Mouse (Mus musculus) G1E-ER4 (cell line): ENCODE data around the gene Erc2. TPM values are rescaled to one million over a fixed set of nuclear protein-coding genes. Genes with fewer than 3 reads are reported as not detected.

ENCODE experiments used
- GATA1 ChIP-seq: IDR thresholded peaks from one replicate; pipeline ENCODE4 v1.8.0; 2012; ENCODE audit warnings: low read length, inconsistent platforms
- polyA plus RNA-seq: library from polyadenylated mRNA; stranded (reverse); fragments of >175 nt; gene quantifications from 2 replicates; pipeline ENCODE4 v1.2.3, GENCODE M21; 2012

Gene Erc2
- polyA plus RNA-seq, 1 experiment = not detected

DNA sequence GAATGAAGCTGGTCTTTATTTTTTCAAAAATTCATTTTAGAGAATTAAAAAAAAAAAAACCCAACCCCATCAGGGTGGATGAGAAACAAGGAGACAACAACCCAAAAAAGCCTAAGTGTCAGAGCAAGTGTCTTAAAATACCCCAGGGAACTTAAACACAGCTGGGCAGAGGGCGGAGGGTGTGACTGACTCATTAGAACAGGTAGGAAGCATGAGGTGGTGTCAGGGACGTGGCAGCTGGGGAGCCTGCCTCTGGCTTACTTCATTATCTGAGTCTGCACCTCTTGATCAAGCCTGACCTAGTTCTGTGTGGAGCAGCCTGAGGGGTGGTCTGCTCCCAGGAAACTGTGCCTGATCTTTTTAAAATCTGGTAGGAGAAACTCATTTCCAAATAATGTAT is 20.8 kb downstream of the Erc2 start:
- TF ChIP-seq GATA1 = no peak

DNA sequence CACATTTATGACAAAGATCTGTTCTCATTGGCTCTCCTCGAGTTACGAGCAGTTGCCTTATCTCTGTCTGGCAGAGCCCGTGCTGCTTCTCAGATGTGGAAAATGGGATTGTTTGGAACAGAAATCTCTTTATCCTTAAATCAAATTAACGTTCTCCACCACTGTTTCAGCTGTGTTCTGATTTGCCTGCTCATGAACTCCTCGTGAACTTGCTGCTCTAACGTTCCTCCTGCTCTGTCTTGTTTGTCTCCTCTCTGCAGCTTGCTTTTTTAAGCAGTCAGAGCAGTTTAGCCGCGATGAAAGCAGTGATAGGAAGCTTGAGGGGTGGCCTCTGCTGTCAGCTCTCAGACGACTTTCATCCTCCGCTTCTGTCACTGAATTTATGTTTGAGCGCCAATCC is 32.4 kb downstream of the Erc2 start:
- TF ChIP-seq GATA1 = no peak

DNA sequence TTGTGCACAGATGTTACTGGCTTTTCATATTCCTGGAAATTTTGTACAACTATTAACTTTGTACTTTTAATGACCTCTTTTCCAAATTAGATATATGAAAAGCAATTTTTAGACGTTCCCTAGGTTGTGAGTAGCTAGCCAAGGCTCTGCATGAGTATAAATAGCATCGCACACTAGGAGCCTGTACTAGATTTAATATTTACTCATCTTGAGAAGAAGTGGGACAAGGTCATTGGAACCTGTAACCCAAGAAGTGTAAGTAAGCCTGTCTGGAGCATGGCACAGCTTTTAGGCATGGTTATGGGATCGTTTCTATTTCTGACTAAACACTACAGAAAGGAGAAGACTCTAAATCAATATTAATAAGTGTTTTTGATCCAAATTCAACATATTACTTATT is 36.4 kb downstream of the Erc2 start:
- no peak for TF ChIP-seq GATA1

DNA sequence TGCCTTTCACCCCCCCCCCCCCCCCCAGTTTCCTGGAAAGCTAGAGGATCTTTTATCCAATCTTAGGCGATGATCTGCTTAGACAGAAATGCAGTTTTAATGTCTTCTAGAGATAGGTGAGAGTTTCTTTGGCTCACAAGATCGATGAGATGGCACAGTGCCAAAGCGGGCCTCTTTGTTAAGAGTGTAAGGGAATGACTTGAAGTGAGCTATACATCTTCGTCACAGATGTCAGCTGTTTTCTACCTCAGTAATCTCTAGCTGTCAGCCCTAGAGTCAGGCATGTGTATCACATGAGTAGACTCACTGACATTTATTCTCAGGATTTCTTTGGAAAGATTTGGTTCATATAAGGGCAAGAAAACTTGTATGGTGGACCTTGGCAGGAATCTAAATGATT is 39.2 kb downstream of the Erc2 start:
- no peak for TF ChIP-seq GATA1

DNA sequence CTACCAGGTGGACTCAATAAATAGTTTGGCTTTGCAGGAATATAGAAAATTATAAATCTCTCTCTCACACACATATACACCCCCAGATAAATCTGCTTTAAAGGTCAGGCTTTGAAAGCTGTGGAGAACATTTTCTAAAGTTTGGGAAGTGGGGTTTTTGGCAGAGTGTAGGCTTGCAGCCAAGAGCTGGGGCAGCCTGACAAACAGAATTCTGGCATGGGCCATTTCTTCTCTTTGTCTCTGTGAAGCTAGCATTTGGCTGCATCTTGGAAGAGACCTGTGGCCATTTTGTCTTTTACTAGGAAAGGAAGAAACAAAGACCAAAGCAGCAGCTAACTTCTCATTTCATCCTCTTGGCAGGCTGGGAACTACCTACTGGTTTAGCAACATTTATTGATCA is 40.0 kb downstream of the Erc2 start:
- no peak for TF ChIP-seq GATA1

DNA sequence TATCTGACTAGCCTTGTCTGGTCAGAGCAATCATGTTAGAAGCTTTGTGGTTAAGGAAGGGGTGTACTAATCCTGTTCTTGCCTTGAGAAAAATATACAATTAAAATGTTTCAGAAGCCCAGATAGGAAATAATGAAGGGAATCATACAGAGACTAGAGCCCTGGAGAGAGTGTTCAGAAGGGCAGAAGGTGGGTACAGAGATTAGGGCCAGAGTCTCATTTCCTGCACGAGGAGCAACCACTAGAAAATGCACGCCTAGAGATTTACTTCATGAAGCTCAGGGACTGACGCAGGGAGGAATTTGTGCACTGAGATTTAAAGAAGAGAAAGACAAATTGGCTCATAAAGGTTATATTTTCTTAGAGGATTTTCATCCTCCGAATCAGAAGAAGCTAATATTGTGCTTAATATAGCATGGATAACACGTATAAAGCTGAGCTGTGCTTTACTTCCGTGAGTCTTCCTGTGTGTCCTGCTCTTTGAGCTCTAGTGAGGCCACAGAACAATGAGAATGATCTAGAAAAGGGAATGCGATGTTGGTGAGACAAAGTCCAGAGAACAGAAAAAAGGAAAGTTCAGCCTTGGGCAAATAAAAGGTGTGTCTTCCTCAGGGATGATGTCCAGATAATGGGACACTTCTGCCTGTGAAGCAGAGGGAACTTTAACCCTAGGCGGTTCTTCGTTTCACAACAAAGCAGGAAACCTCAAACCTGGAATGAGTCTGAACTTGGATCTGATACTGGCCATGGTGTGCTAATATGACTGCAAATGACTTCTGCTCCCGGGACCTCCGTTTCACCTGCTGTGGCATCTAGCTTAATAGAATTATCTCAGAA is 45.0 kb downstream of the Erc2 start:
- TF ChIP-seq GATA1 = no peak

DNA sequence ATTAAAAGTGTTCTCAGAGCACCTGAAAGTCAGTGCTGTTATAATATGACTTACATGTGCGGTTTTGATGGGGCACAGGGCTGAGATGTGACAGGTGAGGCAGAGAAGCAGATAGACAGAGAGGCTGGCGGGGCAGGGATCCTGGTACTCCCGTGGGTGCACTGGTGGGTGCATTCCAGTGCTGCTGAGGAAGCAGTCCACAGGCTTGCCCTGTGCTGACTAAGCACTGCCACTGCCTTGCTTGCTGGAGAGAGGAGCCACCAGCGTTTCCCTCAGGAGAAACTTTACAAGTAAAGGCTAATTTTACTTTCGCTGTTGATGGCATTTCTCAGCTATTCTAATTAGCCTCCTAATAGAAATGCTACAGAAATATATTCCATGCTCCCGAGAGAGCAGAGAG is 45.9 kb downstream of the Erc2 start:
- no peak for TF ChIP-seq GATA1

DNA sequence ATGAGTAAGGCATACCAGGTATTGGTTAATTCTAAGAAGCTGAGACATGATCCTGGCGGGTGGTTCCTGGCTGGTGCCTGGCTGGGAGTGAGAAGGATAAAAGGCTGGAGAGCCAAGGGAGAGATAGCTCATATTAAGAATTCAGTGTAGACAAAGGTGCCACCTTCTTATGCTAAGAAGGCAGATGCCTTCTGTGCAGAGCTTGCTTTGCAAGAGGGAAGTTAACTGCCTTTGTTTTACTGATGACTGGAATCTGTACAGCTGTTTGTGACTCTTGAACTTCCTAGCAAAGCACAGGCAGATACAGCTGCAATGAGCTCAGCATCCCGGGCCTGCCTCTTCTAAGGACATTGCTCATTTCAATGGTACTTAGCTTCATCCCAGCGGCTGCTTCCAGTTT is 47.7 kb downstream of the Erc2 start:
- TF ChIP-seq GATA1 = no peak

DNA sequence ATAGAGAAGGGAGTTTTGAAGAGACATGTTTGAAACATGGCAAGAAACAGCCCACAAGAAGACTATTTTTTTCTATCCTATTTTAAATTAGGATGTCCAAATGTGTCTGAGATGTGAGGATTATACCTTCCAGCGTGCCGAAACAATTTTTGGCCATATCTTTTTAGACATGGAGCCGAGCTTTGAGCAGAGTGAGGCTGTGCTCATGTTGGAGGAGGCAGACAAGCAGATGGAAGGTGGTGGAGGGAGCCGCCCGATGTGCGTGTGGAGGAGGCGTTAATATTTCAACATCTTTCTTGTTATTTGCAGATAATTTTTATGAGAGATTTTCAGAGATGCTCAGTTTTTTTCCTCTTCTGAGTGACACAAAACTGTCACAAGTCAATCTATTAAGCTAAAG is 50.5 kb downstream of the Erc2 start:
- TF ChIP-seq GATA1 = no peak

DNA sequence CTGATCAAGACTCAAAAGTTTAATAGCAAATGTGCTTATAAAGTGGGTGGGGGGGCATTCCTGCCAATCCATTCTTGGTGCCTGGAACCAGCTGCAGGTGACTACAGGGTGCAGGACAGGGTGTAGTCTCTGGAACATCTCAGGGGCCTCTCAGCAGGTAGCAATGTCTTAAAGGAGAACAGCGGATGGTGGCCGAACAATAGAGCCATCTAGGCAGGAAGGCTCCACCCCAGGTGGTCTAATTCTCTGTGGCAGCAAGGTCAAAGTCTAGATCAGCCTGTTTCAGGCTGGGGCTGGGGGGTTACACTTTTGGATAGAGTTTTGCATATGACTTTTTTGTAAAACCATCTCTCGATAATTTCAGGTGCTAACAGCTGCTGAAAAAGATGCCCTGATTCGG is 51.9 kb downstream of the Erc2 start:
- TF ChIP-seq GATA1 = no peak

DNA sequence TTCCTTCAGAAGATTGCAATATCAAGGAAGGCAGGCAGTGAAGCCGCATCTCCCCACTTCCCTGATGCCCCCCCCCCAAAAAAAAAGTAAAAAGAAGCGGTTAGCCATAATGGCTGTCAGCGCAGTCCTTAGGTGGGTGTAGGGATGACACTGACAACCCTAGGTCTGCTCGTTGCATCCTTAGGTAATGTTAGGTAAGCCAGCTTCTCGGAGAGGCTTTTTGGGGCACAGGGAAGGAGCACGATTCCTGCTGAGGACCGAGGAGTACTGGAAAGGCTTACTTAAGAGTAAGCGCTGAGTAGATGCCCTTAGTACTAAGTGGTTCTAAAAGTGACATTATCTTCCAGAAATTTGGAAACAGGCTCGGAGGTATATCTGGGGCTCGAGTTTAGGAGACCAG is 52.3 kb downstream of the Erc2 start:
- TF ChIP-seq GATA1 = no peak

DNA sequence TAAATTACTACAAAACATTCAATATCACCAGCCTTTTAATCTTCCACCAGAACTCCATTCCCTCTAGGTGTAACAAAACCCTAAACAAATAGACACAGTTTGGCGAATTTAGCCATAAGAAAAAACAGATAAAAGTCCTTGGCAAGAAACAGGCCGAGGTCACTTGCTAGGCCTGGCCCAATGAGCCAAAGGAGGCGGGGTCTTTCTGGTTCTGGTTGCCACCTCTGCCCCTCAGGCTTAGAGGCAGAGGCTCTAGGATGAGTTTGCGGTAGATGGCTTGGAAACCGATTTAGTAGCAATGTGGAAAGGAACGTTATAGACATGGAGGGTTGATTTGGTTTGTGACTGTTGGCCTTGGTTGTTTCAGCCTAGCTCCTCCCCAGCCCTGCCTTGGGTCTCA is 52.8 kb downstream of the Erc2 start:
- TF ChIP-seq GATA1 = no peak

DNA sequence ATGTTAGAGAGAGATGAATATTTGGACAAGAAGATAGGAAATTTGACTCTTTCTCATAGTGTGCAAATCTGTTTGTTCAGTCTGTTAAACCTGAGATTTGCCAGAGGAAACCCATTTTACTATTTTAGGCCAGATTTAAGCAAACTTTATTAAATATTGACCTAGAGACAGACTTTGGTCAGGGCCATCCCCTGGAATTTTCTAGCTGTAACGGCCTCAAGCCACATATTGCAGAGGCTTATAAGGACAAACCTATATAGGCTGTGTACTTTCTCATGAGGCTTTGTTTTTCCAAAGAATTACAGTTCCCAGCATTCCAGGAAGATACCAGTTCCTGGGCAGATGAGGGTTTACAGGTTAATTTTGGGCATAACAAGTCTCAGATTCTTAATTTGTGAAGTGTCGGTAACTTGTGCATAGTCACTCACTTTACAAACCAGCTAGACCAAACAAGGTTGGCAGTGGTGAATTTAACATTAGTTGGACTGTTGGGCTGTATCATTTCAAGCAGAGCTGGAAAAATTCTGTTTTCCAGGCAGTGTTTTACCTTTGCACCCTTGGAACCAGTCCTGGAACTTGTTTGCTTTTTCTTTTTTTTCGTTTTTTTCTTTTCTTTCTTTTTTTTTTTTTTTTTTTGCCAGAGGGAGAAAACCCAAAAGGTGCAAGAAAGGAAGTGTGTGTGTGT is 60.3 kb downstream of the Erc2 start:
- no peak for TF ChIP-seq GATA1

DNA sequence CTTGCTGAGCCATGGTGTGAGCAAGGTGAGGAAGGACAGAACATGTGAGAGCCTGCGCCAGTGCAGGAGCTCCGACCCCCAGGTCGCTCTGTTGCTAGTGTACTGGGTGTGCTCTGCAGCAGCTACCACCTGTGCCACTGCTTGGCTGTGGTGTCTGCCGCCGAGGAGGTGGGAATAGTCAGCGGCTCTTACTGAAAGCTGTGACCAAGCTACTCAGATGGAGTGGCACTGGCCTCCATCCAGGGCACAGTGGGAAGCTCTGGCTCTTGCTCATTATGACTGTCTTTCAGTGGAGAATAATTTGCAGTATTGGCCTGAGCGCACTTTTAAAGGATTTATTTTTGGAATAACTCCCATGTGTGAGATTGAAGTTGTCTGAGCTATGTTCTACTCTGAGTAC is 73.6 kb downstream of the Erc2 start:
- TF ChIP-seq GATA1 = no peak

DNA sequence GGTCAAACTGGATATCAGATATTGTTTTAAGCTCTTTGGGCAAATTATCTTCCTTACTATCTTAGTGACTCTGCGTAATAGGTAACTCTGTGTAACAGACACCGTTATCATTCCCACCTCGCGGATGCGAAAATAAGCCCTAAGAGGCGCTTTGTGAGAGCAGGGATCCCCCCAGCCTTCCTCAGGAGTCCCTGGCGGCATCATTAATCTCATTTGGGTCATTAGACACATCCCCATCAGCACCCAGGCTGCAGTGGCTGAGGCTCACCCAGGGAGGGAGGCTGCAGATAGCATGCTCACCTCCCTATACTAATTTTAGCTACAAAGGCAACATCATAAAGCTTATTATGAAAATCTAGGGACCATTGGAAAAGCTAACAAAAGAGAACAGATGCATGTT is 95.1 kb downstream of the Erc2 start:
- no peak for TF ChIP-seq GATA1

DNA sequence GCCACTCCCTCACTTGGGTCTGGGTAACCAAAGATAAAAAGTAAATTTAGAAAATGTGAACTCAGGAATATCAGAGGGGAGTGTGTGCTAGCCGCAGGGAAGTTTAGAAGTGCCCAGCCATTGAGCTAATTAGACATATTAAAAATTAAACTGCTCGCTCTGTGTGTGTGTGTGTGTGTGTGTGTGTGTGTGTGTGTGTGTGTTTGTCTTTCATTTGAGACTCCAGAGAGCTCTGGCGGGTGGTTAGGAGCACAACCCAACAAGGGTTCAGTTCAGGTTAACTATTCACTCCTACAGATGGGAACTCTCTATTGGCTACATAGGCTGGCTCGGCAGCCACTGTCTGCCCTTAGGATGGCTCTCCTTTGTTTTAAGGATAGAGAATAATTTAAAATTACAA is 97.4 kb downstream of the Erc2 start:
- no peak for TF ChIP-seq GATA1

DNA sequence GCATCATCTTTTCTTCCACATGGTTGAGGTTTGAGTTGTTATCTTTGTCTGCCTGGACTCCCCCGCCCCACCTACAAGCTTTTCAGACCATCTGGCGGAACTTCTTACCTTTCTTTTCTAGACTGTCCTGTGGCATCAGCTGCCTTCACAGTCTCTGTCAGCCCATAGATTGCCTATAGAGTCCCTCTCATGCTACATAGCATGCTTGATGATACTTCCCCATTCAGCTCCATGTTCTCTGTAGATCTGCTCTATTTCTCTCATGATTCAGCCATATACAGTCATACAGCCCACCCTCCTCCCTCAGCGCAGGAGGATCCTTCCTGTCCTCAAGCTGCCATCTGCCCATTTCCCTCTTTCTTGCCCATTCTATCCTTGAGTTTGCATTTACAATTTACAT is 98.7 kb downstream of the Erc2 start:
- no peak for TF ChIP-seq GATA1
